Mouse (Mus musculus) megakaryocyte progenitor cell, adult 5-6 weeks (primary cell): ENCODE data around the gene Kif16b. TPM values are rescaled to one million over a fixed set of nuclear protein-coding genes. Genes with fewer than 3 reads are reported as not detected.

Experiments
- ATAC-seq: replicated peaks from 2 replicates; pipeline ENCODE4 v1.8.0; 2016; ENCODE audit warnings: mild to moderate bottlenecking, moderate TSS enrichment, inconsistent platforms; ENCODE audit not compliant: poor library complexity
- total RNA-seq, 2 experiments: library from RNA; stranded (forward) in 1 of 2; stranded (reverse) in 1 of 2; fragments of 157-497, 149-512 nt in 1 of 2; fragments of 200-1000 nt in 1 of 2; gene quantifications; 2 replicates each; pipeline versions ENCODE4 v1.2.3 to v1.2.4; 2015 to 2017

The Kif16b gene
- total RNA-seq, 2 experiments from 2014 or later: 17.4 to 18.1 TPM

DNA sequence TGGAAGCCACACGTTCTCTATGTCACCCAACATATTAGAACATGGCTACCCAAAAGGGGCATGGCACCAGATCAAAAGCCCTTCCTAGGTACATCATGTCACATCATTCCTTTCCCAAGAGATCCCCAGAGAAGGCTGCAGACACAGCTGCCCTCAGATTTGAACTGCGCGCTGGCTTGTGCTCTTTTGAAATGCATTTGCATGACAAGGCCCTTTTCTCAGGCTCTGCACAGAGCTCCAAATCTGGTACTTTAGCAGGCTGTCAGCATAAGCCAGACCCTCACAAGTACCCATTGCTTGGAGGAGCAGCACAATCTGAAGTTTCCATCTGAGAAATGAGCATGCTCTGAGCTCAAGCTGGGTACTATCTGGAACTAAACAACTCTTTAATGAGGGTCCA lies 165.6 kb downstream of the Kif16b start:
- no peak for ATAC-seq

DNA sequence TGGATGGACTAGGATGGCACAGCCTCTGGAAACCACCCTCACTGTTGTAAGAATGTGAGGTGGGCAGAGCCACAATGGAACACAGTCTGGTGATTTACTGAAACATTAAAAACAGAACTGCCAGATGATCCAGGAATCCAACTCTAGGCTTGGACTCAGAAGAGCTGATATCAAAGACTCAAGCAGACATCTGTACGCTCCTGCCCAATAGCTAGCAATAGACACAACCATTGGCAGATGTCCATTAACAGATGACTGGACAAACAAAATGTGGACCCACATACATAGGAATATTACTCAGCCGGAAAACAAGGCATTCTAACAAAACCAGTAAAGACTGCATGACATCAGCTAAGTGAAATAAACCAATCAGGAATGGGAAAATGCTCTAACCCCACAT lies 167.3 kb downstream of the Kif16b start:
- ATAC-seq: no peak

DNA sequence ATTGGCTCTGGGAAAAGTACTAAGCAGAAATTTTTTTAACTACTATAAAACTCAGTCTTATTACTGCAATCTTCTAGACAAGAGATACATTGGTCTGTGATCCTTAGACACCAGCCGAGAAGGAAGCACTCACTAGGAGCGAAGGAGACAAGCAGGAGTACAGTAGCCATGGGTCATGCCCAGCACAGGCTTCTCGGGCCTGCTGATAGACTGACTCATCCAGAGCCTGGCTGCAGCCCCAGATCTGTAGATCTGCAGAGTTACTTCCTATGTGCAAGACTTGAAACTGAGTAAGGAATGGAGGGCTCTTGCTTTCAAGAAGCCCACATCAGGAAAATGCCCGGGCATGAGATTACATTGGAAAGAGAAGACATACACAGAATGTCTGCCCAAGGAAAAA lies 169.0 kb downstream of the Kif16b start:
- peak; percentile 31; the same call in 1 of the 2 replicates for ATAC-seq

DNA sequence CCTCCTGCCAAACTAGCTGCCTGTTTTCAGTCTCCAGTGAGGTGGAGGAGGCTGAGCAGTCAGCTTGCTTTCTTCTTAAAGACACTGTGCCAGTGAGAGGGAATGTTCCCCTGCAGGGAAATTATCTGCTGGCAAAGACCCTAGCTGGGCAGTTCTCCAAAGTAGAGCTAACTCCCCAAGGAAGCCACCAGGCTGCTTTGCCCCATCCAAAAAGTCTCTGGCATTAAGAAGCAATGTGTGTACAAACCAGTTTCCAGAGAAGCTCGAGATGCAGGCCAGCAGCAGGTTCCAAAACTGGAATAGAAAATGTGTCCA lies 169.6 kb downstream of the Kif16b start:
- ATAC-seq: no peak

DNA sequence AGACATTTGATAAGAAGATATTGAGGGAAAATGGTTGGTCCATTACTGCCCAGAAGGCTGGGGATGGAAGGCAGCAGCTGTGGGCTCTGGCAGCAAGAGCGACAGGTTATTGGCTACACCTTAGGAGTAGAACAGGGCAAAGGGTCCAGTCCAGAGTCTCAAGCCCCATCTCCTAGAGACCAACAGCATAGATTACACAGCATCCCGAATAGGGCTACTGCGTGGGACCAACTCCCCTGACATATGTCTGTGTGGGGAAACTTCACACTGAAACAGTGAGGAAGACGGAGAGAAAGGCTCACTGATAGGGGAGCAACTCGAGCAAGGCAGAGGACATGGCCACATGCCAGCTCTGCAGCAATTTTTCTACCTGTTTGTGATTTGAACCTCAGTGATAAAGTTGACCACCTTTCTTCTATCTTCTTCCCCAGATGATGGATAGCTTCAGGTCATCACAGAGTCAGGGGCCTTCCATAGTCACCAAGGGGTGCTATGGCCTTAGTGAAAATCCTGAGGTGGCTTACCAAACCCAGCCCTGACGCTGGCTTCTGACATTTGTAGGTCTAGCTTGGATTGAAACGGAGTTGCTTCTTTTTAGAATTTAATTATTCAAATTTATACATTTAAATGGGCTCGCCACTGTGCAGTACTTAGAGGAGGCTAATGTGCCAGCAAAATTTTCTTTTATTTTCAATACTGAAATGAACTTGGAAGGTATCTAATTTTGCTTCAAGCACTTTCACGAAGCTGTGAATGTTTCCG lies 170.1 kb downstream of the Kif16b start:
- no peak for ATAC-seq

DNA sequence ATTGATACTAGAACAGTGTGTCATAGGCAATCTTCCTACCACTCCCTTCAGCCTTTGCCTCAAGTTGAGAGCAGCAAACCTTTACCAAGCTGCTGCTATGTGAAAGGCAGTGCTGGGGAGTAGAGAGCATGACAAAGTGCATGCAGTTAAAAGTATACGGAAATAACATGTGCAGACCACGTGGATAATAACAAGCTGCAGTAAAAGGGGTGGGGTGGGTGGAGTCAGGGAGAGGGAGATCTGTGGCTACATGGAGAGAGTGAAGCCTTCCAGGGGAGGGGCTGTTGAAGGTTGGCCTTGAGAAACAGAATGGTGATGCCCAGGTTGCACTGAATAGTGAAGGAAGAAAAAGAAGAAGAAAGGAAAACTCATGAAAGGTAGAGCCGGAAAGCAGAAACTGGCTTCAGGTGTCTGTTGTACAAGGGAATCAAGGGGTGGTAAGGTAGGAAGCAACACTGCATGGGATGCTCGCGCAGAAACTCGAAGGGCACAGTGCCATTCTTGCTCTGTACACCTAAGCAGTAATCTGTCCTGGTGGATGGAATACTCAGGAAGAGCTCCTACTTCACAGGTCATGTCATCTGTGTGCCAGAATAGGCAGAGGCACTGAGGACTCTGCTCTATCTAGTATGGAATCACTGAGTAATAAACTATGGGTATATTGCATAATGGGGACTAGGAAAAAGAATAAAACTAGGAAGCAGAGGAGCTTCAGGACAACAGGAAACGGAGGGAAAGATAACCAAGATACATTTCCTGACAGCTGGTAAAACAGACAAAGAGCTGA lies 176.9 kb downstream of the Kif16b start:
- peak; percentile 31; the same call in 1 of the 2 replicates for ATAC-seq

DNA sequence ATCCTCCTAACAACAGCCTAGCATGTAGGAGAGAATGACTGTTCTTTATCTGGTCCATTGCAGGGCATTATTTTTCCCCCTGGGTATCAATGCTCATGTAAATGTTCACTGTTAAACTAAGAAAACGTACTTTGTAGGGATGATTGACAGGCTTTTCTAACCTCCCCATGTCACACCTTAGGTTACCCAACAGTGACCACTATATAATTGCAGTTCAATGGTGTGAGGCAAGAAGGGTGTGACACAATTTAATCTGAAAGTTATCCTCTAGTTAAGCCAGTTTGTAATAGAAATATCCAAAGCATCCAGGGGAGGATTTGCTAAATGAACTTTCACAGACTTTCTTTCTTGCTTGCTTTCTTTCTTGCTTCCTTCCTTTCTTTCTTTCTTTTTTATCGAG lies 181.2 kb downstream of the Kif16b start:
- no peak for ATAC-seq

DNA sequence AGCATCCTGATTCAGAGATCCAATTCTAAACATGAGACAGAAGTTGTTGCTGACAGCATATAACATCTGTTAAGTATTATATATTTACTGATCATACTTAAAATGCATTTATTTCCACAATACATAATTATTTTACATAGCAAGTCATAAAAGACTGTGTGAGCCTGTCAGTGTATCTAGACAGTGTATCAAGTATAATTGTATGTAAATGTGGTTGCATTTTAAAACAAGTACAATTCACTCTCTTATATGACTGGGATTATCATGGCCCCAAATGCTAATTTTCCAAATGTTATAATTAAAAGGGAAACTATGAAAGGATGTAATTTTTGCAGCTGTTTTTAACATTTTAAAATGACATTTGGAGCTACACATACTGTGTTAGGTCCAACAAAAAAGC lies 182.3 kb downstream of the Kif16b start:
- ATAC-seq: no peak

DNA sequence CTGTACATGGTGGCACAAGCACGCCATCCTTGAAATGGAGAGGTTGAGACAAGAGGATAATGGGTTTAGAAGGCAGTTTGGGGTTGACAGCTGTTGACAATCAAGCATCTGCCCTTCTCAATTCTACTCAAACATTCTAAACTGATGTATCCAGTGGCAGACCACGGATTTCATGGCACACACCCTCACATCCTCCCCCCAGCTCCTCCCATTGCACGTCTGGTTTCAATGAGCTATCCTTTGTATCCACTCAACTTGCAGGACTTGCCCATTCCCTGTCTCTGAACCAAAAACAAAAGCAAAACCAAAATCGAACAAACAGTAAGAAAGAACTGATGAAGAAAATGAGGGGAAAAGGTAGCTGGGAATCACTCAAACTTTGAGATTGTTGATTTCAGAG lies 183.7 kb downstream of the Kif16b start:
- ATAC-seq: no peak

DNA sequence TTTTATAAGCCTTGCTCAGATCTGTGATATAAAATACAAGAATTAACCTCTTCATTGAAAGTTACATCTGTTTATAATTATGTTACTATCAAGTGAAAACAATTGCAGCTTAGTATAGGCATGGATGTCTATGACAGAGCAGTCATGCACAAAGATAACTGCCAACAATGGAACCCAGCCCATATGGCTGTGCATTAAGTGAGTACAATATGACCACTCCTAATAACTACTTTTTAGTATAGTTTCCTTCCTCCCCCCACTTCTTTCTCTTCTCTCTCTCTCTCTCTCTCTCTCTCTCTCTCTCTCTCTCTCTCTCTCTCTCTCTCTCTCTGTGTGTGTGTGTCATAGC lies 185.4 kb downstream of the Kif16b start:
- no peak for ATAC-seq

DNA sequence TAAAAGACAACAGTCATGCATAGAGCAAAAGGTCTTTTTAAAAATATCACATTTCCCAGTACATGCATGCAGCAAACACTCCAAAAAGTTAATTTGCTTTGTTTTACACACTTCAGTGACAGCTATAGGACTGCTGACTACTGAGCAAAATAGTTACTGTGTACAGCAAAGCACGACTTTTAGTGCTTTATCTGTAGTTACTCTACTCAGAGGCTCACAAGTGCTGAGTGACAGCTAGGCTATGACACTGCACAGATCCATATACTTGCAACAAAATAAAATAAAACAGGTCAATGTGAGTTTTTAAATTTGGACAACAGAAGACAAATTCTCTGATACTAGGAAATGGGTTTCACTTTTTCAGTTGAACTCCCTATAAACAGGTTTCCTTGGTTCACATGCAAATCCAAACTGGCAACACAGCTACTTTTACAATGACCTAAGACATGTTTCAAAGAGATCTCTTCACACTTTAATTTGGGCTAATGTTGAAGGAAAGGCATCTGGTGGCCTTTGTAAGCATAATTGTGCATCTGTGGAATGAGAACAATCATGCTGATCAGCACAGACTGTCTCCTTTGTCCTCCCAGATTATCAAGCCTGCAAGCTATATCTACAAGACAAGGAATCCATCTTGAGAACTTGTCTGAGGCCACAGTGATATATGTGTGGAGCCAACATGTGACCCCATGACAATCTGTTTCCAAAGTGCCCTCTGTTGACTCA lies 186.0 kb downstream of the Kif16b start:
- no peak for ATAC-seq

DNA sequence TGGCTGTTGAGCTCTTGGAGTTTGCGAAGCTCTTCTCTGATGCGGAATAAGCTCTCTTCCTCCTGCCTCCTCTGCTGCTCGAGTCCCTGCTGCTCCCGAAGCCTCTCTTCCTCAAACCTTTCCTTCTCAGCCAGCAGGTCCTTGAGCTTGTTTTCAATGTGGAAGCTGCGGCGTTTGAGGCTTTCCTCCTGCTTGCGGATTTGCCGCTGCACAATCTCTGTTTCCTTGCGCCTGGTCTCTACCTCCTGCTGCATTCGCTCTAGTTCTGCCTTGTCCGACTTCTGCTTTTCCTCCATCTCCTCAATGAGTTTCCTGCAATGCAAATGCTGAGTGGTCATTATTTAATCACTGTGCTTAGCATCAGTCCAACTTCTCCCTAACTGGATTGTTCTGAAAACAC lies 188.6 kb downstream of the Kif16b start:
- peak; percentile 46 for ATAC-seq

DNA sequence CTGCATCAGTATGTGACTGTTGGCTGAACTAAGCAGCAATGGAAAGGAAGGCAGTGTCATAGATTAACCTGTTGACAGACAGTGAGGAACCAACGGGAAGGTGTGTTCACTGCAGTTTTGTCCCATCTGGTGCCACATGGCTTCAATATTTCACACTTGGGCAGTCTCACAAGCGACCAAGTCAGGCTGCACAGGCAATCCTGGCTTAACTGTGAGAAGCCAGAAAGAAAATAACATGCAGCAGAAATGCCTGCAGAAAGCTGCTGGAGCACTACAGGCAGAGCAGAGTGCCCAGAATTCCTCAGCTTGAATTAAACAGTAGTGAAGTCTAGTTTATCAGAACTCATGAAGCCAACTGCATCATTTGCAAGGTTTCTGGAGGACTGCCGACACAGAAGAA lies 192.0 kb downstream of the Kif16b start:
- no peak for ATAC-seq

DNA sequence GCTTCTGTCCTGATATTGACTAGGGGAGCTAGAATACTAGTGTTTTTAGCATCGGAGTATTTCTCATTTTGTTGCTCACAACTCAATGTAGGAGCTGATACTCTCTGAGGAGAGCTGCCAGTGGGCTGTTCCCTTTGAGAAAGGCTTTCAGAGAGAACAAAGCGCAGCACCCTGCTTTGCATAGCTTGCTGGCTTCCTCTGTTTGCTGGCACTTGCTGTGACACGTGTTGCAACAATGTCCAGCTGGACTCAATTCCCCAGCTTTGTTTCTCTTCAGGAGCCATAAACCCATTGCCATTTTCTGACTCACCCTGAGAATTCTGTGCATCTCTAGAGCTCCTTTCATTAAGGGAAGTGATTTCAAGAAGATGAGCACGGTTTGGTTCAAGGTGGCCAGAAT lies 200.6 kb downstream of the Kif16b start:
- no peak for ATAC-seq

DNA sequence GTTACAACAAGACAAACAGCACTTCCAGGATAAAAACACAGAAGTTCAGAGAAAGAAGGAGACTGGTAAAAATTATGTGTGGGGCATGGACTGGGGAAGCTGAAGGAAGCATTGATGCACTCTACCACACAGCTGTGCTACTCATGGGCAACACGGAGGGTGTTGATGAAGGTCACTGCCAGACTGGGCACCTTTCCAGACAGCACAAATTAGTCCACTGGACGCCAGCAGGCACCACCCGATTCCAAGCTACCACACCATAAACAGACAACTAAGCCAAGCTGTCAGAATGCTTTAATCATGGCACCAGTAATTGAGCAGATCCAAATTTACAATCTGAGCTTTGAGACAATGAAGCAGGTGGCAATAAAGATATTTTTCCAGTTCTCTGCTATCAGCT lies 202.7 kb downstream of the Kif16b start:
- ATAC-seq: no peak

DNA sequence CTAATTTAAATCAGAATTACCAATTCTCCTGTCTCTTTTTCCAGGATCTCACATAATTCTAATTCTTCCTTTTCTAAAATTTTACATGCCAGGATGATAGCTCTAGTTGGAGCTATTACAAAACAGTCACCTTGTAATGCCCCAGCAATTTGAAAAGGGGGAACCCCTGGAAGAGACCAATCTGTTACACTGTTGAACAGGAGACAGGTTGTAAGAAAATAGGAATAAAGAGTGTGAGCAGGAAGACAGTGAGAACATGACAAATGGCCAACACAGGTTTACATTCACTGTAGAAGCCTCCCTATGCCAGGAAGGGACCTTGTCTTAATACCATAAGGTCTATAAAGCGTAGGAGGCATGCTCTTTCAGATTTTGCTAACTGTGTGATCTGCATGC lies 206.4 kb downstream of the Kif16b start:
- no peak for ATAC-seq

DNA sequence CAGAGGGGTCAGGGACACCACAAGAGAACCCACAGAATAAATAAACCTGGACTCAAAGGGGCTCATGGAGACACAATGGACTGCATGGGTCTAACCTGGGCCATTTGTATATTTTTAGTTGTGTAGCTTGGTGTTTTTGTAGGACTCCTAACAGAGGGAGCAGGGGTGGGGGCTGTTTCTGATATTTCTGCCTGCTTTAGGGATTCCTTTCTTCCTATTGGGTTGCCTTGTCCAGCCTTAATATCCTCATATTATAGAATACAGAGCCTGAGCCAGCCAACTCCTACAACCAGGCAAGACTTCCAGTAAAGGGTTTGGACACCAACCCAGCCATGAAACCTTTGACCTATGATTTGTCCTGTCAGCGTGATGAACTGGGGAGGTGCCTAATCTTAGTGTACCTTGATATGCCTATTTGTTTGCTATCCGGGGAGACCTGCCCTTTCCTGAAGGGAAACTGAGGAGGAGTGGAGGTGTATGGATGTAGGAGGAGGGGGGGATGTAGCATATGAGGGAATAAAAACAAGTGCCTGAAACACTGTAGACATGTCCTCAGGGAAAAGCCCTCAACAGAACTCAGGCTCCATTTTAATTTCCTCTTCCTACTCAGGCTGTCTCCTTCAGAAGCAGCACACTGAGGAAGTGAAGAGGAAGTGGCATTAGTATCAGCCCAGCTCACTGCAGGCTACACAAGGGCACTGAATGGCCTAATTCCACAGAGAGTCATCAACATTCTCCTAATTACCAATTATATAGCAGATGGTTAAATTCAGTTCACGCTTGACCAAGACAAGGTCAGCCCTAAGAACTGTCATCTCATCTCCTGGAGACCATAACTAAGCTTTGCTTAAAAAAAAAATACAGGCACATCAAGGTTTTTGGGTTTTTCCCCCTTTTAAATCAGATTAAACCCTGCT lies 207.1 kb downstream of the Kif16b start:
- peak; percentile 39; the same call in 1 of the 2 replicates for ATAC-seq

DNA sequence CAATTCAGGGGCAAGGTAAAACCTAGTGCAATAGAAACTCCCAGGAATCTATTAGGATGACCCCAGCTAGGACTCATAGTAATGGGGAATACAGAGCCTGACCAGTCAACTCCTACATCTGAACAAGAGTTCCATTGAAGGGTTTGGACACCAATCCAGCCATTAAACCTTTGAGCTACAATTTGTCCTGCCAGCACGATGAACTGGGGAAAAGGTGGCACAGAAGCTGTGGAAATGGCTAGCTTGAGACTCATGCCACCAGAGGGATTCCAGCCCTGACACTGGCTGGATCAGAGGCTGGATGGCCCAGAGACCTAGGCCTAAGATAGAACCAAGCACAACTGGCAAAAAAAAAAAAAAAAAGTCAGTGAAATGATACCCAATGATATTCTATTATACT lies 207.9 kb downstream of the Kif16b start:
- ATAC-seq: no peak

DNA sequence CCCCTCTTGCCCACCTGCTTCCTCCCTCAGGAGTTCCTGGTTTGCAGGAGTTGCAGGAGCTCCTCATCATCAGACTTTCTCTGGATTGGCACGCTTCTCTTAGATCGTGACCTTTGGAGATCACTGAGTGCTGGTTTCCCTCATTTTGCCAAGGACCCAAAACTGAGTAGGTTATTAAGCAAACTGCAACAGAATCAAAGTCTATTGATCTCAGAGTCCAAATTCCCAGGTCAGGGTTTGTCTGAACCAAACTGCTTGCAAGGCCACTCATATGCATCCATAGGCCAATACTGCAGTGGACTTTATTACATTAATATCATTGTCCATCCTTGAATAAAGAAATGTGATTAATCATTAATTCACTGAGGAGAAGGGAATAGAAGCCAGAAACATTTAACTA lies 211.8 kb downstream of the Kif16b start:
- no peak for ATAC-seq

DNA sequence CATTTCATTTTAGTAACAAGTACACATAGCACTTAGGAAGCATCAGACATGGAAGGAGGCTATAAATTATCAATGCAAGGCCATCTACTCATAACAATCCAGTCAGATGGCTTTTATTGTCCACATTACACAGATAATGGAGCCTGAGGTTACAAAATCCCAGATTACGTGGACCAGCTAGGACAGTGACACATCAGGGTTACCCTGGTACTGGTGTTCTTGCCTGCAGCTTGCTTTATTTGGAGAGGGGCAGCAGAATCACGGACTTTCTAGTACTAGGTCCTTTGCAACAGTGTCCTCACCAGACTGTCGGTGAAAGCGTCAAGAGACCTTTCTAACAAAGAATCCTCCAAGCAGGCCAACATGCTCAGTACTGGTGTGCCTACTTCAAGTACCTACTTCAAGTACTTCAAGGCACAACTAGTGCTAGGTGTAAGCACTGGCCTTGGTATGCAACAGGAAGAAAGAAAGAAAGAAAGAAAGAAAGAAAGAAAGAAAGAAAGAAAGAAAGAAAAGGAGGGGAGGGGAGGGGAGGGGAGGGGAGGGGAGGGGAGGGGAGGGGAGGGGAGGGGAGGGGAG lies 213.3 kb downstream of the Kif16b start:
- ATAC-seq: no peak
